Mouse (Mus musculus) brain, adult 2 months (tissue): ENCODE results near the gene Snx1.

Experiments used
- DNase-seq: peaks from one replicate; pipeline ENCODE4 v3.0.0; 2011; ENCODE audit warnings: low read depth, low spot score

Gene Snx1

GRCm38 (mm10) chr9:66051493-66051892 is 74.9 kb downstream of the Snx1 start:
- DNase-seq = no peak

GRCm38 (mm10) chr9:66049931-66050601 is 76.3 kb downstream of the Snx1 start:
- no peak for DNase-seq

- DNase-seq = no peak
Measured at GRCm38 (mm10) chr9:66043241-66043640, 83.1 kb downstream of the Snx1 start.

- DNase-seq = no peak
Measured at GRCm38 (mm10) chr9:66042331-66042730, 84.1 kb downstream of the Snx1 start.

- DNase-seq = peak; percentile 74
Measured at GRCm38 (mm10) chr9:66040801-66041200, 85.6 kb downstream of the Snx1 start.

- DNase-seq = peak; percentile 50
Measured at GRCm38 (mm10) chr9:66039290-66039689, 87.1 kb downstream of the Snx1 start.

- DNase-seq = no peak
Measured at GRCm38 (mm10) chr9:66038581-66038980, 87.8 kb downstream of the Snx1 start.
